Mouse (Mus musculus): ENCODE data around the gene Qprt. TPM values are rescaled to one million over a fixed set of nuclear protein-coding genes. Genes with fewer than 3 reads are reported as not detected.

The Qprt gene
- under 1 TPM; 0.20 to 0.50 TPM for total RNA-seq (2021)
- long read RNA-seq = 0 reads

- no peak for DNase-seq (ENCODE audit: low spot score in 2 of 2)
These were observed at the start of gene Qprt for GRCm38 (mm10) chr7:127121911-127122270. Gene Qprt, minus strand, starts transcription at chr7:127122226.

GRCm38 (mm10) chr7:127166501-127166900 is 44.5 kb upstream of the Qprt start:
- DNase-seq (ENCODE audit: low spot score in 2 of 2) = no peak

DNA sequence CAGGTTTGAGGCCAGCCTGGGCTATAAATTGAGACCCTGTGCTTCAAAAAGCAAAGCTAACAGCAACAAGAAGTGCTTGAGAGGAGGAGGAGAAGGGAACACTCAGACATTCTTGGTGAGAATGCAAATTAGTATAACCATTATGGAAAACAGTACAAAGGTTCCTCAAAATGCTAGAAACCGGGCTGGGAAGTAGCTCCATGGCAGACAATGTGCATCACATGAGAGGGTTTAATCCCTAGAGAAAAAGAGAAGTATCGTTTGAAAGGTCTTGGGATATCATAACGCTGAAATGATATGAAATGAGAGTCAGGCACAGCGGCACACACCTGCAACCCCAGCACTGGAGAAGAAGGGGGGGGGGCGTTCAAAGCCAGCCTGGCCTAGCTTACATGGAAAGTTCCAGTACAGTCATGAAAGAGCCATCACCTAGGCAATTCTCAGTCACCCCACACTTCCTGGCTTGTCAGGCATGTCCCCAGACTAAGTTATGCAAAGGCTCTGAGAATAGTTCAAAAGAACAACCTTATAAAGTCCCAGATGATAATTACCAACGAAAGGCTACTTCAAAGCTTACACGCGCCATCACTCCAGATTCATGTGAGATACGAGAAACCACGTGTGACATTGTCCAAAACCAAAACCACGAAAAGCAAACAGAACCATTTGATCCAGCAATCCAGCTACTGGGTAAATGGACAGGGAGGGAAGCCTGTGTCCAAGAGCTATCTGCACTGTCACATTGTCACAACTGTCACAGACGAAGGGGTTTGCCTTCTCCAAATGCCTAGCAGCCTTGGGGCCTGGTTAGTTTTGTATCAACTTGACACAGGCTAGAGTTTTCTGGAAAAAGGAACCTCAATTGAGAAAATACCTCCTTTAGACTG is 43.8 kb upstream of the Qprt start:
- DNase-seq (ENCODE audit: low spot score in 2 of 2) = no peak

- DNase-seq (ENCODE audit: low spot score in 2 of 2) = no peak
These were observed 42.0 kb upstream of the Qprt start for GRCm38 (mm10) chr7:127164002-127164401.

DNA sequence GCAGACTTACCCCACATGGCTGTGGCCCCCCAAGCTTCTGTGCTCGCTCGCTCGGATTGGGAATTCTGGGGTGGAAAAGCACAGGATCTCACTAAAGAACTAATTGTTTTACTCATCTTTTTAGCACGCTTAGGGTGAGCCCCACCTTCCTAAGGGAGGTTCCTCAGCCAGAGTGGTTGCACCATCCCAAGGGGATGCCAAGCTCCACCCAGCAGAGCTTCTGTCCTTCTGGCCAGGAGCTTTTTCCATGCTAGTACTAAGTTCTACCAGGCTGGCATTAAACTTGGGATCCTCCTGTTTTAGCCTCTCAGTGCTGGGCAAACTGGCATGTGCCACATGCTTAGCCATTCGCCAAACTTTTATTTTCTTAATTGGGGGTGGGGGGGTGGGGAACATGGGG is 40.5 kb upstream of the Qprt start:
- no peak for DNase-seq (ENCODE audit: low spot score in 2 of 2)

DNA sequence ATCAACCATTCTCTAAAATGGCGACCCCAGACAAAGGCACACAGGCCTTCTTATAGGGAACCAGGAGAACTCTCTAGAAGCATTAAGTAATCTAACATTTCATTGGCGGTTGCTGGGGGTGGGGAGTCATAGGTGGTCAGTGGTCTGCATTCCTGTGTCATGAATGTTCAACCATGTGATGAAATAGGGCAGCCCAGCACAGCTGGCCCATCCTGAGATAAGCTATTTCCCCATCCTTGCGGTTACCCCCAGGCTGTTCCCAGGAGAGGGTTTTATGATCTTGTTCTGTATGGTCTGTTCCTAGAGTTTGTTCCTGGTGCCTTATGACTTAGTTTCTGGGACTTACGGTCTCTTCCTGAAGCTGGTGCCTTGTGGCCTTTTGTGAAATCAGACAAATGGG is 35.5 kb upstream of the Qprt start:
- no peak for DNase-seq (ENCODE audit: low spot score in 2 of 2)

DNA sequence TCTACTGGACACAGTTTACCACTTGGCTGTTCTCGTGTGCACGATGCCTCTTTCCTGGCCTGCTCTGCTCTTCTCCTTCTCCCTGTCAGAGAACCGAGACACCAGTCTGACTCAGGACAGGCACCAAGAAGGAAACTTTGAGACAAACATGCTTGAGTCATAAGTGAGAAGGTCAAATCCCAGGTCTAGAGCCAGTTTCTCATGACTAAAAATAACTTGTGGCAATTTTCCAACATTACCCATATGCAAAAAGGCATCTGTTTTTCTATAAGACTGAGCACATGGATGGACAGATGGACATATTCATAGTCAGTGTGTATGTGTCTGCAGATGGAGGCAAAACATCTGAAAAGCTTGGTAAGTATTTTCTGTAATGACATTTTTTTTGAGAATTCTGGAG is 31.5 kb upstream of the Qprt start:
- DNase-seq (ENCODE audit: low spot score in 2 of 2) = no peak

GRCm38 (mm10) chr7:127152464-127152863 is 30.4 kb upstream of the Qprt start:
- DNase-seq (ENCODE audit: low spot score in 2 of 2) = no peak

DNA sequence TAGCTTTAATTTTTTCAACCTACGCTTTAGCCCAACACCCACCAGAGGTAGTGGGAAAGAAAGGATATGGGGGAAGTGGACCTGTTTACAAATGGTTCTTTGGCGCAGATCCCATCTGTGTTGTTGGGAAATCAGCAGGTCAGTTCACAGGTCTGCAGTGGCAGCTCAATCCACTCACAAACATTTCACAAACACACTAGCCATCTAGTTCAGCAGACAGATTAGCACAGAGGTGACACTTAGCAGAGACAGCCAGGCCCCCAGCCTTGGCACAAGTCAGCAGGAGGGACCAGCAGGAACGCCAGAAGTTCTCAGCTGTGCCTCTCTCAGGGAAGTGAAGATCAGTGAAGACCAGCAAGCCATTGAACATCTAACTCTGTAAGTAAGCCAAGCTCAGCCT is 25.9 kb upstream of the Qprt start:
- no peak for DNase-seq (ENCODE audit: low spot score in 2 of 2)

- no peak for DNase-seq (ENCODE audit: low spot score in 2 of 2)
These were observed 24.2 kb upstream of the Qprt start for GRCm38 (mm10) chr7:127146267-127146603.

- DNase-seq (ENCODE audit: low spot score in 2 of 2) = no peak
These were observed 23.6 kb upstream of the Qprt start for GRCm38 (mm10) chr7:127145387-127146266.

- DNase-seq (ENCODE audit: low spot score in 2 of 2) = no peak
These were observed 22.4 kb upstream of the Qprt start for GRCm38 (mm10) chr7:127144412-127144811.

DNA sequence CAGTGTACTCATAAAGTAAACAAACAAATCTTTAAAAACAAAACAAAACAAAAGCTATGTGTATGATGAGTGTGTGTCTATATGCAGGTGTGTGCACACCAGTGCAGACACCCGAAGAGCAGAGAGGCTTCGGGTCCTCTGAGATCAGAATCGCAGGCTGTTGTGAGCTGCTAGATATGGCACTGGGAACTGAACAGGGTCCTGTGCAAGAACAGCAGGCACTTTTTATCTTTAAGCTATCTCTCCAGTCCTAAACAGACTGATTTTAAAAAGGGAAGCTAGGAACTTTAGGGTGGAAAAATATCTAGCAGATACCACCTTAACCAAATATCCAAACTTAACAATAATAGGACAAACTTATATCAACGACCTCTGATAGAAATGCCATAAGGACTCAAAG is 20.6 kb upstream of the Qprt start:
- DNase-seq (ENCODE audit: low spot score in 2 of 2) = no peak

DNA sequence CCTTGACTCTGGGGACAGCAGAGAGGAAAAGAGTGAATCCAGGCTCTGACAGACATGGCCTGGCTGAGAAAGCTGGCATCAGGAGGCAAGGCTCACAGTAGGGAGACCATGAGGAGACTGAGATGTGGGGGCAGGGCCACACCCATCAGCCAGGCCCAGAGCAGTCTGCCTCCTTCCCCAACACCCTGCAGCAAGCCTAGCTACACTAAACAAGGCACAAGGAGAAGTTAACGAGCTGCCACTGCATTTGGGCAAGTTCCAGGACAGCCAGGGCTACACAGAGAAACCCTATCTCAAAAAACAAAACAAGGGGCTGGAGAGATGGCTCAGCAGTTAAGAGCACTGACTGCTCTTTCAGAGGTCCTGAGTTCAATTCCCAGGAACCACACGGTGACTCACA is 20.2 kb upstream of the Qprt start:
- no peak for DNase-seq (ENCODE audit: low spot score in 2 of 2)

GRCm38 (mm10) chr7:127140623-127141404 is 18.8 kb upstream of the Qprt start:
- DNase-seq (ENCODE audit: low spot score in 2 of 2) = no peak

GRCm38 (mm10) chr7:127139562-127139961 is 17.5 kb upstream of the Qprt start:
- no peak for DNase-seq (ENCODE audit: low spot score in 2 of 2)

- no peak for DNase-seq (ENCODE audit: low spot score in 2 of 2)
These were observed 17.1 kb upstream of the Qprt start for GRCm38 (mm10) chr7:127139100-127139499.

GRCm38 (mm10) chr7:127137262-127138017 is 15.4 kb upstream of the Qprt start, which contains the start of gene Spn:
Gene Spn, minus strand, starts transcription at chr7:127137823.
- no peak for DNase-seq (ENCODE audit: low spot score in 2 of 2)

DNA sequence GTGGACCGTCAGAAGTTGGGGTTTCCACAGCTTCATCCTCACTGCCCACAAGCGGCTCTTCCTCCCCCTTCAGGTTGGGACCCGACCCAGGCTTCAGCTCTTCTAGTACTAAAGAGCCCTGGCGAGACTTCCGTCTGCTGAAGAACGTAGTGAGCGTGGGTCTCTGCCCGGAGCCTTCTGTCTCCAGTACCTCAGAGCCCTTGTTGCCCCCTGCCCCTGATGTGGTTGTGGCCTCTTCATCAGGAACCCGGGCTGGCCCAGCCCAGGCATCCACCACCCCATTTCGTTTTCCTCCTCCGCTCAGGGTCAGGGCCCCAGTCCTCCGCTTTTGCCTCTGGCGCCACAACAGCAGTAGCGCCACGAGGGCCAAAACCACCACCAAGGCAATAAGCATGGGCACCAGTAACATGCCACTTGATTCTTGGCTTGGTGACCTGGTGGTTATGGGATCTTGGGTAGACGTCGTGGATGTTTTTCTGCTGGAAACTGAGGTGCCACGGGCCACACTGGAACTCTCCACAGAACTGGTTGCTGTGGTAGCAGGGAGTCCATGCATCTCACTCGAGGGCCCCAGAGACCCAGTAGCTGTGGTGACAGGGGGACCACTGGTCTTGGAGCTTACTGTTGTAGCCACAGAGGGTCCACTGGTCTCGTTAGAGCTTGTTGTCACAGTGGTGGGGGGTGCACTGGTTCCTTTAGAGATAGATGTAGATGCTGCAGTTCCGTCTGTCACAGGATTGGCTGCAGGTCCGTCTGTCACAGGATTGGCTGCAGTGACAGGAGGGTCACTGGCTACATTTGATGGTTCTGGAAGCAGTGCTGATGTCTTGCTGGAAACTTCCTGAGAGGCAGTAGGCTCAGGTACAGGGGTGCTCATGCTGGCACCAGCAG is 14.4 kb upstream of the Qprt start:
- no peak for DNase-seq (ENCODE audit: low spot score in 2 of 2)

All from layer of hippocampus, adult 18-20 months (tissue).